Mouse (Mus musculus): ENCODE data around the gene Msi2. TPM values are rescaled to one million over a fixed set of nuclear protein-coding genes. Genes with fewer than 3 reads are reported as not detected.

Msi2 gene
- polyA plus RNA-seq, 1 experiment from 2014 or later, result 16.8 TPM

DNA sequence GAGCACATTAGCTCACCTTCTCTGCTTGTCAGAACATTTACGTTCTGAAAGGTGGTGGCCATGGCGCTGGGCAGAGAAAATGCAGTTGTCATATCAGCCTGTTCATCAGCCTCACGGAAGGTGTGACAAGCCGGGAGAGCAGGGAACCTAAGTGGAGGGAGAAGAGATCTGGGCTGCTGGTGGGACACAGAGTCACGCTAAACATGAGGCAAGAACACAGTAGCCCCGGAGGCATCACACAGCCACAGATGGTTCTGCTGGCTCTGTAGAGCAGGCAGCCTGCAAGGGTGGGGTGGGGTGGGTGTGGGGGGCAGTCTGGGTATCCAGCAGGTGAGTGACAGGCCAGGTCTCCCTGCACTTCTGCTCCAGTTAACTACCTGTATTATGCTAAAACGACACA, 210.2 kb downstream of the Msi2 start:
- peaks cover 2% of the 10 kb centered on the region; the same call in 1 of the 2 replicates for H3K36me3 ChIP-seq
- peaks cover 58% of the 10 kb centered on the region for H3K4me1 ChIP-seq
- no peaks in the 10 kb centered on the region for H3K9me3 ChIP-seq (replicated peaks)
- no peaks in the 10 kb centered on the region for H3K27me3 ChIP-seq (ENCODE audit: low read depth, poor library complexity, severe bottlenecking)
- WGBS, result 74% methylated on average over 7 of the region's 7 CpGs
- H3K27ac ChIP-seq, result peak overlapping the region; percentile 32; the same call in 1 of the 2 replicates
- no peak for DNase-seq (ENCODE audit: low spot score)
- no peak overlapping the region for H3K4me3 ChIP-seq

DNA sequence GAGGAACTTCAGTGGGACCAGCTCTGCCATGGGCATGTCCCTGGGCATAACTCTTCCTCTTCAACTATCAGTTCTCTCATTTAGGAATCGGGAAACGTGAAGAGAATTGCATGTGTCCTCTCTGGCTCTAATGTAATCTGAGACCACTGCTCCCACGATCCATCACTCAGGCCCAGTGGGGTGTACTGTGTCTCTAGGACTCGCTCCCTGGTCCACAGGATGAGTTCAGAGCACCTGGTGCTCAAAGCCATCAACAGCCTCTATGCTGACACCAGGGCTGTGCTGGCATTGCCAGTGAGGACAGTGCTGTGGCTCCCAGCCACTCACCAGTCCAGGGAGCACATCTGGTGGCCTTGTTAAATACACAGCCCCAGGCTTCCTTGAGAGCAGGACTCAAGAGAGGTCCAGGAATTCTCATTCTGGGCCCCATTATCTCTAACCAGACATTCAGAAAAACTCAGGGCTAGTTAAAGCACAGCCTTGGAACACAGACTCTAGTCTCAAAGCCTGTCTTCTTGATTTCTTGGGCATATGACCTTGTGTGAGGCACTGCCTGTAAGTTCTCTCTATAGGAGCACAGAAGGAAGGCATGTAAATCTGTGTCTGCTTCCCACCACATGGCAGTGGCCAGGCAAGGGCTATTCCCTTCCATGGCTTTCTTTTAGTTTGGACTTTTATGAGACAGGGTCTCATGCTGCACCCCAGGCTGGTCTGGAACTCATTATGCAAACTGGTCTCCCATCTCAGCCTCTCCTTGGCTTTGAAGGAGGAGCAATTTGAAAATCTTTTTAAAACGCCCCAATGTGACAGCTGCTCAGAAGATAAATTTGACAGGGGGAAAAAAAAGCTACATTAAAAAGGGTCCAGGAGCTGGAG, 211.5 kb downstream of the Msi2 start:
- 15% methylated on average over 5 of the region's 5 CpGs for WGBS
- peak; percentile 72 for DNase-seq (ENCODE audit: low spot score)
- Histone ChIP-seq H3K9me3 (replicated peaks) (no peaks in the 10 kb centered on the region), H3K27ac (peak overlapping the region; percentile 79), H3K4me3 (peak overlapping the region; percentile 22; the same call in 1 of the 2 replicates), H3K4me1 (peaks cover 58% of the 10 kb centered on the region), H3K36me3 (peaks cover 2% of the 10 kb centered on the region; the same call in 1 of the 2 replicates), H3K27me3 (ENCODE audit: low read depth, poor library complexity, severe bottlenecking) (no peaks in the 10 kb centered on the region)

DNA sequence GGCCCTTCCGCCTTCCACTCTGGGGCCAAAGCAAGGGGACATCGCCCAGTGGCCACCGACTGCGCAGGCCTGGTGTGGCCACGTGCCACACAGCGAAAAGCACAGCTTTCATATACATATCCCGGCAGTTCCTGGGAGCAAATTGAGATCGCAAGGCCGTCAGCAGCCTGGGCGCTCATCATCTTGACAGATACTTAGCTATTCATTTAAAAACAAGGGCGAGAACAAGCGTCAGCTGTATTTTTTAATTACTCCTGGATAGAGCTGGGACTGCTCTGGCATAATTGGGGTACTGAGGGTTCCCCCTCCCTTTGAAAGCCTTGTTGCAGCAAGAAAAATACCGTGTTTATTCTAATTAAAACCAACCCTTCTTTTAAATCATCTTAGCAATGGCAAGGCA, 212.2 kb downstream of the Msi2 start:
- DNase-seq (ENCODE audit: low spot score), result no peak
- Histone ChIP-seq H3K36me3 (peaks cover 2% of the 10 kb centered on the region; the same call in 1 of the 2 replicates), H3K27me3 (ENCODE audit: low read depth, poor library complexity, severe bottlenecking) (no peaks in the 10 kb centered on the region), H3K4me3 (no peak overlapping the region), H3K9me3 (replicated peaks) (no peaks in the 10 kb centered on the region), H3K27ac (peak overlapping the region; percentile 79), H3K4me1 (peaks cover 65% of the 10 kb centered on the region)
- 70% methylated on average over 13 of the region's 13 CpGs for WGBS

DNA sequence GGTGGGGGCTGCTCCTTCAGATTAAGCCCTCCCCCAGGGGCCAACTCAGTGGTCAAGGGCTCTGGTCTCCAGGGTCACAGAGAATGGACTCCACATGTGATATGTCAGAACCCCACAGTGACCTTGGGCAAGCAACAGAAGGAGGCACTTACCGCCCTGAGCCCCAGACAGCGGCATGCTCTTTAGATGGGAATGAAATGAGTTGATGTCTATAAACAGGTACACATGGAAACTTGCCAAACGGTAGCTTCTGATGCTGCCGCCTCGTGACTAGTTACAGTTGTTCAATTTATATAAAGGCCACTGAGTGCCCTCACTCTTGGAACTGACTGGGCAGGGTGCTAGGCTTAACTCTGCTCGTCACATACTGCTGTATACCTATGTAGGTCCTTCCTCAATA, 215.7 kb downstream of the Msi2 start:
- DNase-seq (ENCODE audit: low spot score), result no peak
- H3K4me1 ChIP-seq, result peaks cover 58% of the 10 kb centered on the region
- no peaks in the 10 kb centered on the region for H3K9me3 ChIP-seq (replicated peaks)
- H3K36me3 ChIP-seq, result peaks cover 5% of the 10 kb centered on the region
- WGBS, result 70% methylated on average over 6 of the region's 6 CpGs
- no peaks in the 10 kb centered on the region for H3K27me3 ChIP-seq (ENCODE audit: low read depth, poor library complexity, severe bottlenecking)
- H3K27ac ChIP-seq, result no peak overlapping the region
- no peak overlapping the region for H3K4me3 ChIP-seq

DNA sequence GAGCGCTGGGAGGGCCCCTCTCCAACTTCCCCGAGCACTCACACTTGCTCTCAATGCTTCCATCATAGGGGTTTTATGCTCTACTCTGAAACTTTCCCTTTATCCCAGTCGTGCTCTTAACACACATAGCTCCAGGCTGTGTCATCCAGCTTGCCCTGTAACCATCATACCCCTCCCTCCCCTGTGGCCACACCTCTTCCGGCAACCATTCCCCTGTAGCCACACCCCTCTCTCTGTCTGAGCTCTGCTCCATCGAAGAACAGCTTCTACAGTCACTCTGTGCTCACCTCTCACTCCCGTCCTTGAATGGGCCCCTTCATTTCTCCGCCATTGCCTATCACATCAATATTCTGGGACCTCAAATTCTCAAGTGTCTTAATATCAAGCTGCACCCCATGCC, 219.8 kb downstream of the Msi2 start:
- 62% methylated on average over 7 of the region's 7 CpGs for WGBS
- no peaks in the 10 kb centered on the region for H3K27me3 ChIP-seq (ENCODE audit: low read depth, poor library complexity, severe bottlenecking)
- H3K9me3 ChIP-seq (replicated peaks), result no peaks in the 10 kb centered on the region
- no peak overlapping the region for H3K27ac ChIP-seq
- H3K4me3 ChIP-seq, result no peak overlapping the region
- peaks cover 6% of the 10 kb centered on the region for H3K36me3 ChIP-seq
- H3K4me1 ChIP-seq, result peaks cover 38% of the 10 kb centered on the region
- no peak for DNase-seq (ENCODE audit: low spot score)

DNA sequence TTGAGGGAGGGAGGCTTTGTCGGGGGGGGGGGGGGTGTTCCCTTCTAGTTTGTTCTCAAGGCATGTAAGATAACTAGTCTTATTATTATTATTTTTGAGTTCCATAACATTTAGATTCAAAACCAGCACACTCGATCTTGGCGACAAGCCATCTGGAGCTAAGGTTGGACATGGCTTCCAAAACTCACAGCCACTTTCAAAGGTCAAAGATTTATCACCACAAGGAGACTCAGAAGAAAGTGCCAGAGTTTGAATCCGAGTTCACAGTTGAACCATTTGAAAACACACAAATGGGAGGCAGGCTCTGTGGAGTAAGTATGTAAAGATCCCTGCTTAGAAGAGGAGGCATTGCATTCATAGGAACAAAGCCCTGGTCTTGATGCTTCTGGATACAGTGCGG, 221.9 kb downstream of the Msi2 start:
- no peaks in the 10 kb centered on the region for H3K27me3 ChIP-seq (ENCODE audit: low read depth, poor library complexity, severe bottlenecking)
- no peak for DNase-seq (ENCODE audit: low spot score)
- H3K4me1 ChIP-seq, result peaks cover 37% of the 10 kb centered on the region
- peaks cover 6% of the 10 kb centered on the region for H3K36me3 ChIP-seq
- no peak overlapping the region for H3K4me3 ChIP-seq
- H3K9me3 ChIP-seq (replicated peaks), result no peaks in the 10 kb centered on the region
- WGBS, result 91% methylated on average over 5 of the region's 5 CpGs
- no peak overlapping the region for H3K27ac ChIP-seq

DNA sequence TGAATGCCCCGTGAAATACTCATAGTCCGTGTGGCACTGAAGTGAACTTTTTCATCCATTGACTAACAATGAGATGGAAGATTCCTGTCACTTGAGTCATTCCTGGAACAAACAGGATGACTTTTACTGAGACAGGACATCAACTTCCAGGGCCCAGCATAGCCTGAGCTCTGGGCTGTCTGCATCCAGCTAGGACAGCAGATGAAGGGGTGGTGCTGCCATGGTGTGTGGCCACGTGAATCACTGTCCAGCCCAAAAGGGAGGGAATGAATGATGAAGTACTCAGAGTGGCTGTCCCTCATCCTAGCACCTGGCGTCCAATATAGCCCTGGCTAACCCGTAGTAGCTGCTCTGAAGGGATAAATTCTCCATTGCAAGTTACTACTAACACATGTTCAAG, 222.6 kb downstream of the Msi2 start:
- Histone ChIP-seq H3K27ac (no peak overlapping the region), H3K9me3 (replicated peaks) (no peaks in the 10 kb centered on the region), H3K4me3 (no peak overlapping the region), H3K27me3 (ENCODE audit: low read depth, poor library complexity, severe bottlenecking) (no peaks in the 10 kb centered on the region), H3K36me3 (peaks cover 6% of the 10 kb centered on the region), H3K4me1 (peaks cover 31% of the 10 kb centered on the region)
- DNase-seq (ENCODE audit: low spot score), result no peak
- WGBS, result 86% methylated on average over 5 of the region's 5 CpGs

DNA sequence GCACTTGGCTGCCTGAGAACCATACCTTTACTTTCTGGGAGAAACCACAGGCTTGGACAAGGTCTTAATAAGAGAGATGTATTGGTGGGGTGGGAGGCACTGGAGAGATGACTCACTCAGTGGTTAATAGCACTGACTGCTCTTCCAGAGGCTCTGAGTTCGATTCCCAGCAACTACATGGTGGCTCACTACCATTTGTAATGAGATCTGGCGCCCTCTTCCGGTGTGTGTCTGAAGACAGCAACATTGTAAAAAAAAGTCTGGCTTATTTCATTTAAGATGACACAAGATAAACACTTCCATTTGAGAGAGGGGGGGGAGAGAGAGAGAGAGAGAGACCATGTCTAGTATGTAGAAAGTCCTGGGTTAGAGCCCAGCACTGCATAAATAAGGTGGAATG, 223.3 kb downstream of the Msi2 start:
- Histone ChIP-seq H3K4me1 (peaks cover 38% of the 10 kb centered on the region), H3K27me3 (ENCODE audit: low read depth, poor library complexity, severe bottlenecking) (no peaks in the 10 kb centered on the region), H3K27ac (no peak overlapping the region), H3K4me3 (no peak overlapping the region), H3K9me3 (replicated peaks) (no peaks in the 10 kb centered on the region), H3K36me3 (peaks cover 6% of the 10 kb centered on the region)
- WGBS, result 91% methylated on average over 3 of the region's 3 CpGs
- no peak for DNase-seq (ENCODE audit: low spot score)

DNA sequence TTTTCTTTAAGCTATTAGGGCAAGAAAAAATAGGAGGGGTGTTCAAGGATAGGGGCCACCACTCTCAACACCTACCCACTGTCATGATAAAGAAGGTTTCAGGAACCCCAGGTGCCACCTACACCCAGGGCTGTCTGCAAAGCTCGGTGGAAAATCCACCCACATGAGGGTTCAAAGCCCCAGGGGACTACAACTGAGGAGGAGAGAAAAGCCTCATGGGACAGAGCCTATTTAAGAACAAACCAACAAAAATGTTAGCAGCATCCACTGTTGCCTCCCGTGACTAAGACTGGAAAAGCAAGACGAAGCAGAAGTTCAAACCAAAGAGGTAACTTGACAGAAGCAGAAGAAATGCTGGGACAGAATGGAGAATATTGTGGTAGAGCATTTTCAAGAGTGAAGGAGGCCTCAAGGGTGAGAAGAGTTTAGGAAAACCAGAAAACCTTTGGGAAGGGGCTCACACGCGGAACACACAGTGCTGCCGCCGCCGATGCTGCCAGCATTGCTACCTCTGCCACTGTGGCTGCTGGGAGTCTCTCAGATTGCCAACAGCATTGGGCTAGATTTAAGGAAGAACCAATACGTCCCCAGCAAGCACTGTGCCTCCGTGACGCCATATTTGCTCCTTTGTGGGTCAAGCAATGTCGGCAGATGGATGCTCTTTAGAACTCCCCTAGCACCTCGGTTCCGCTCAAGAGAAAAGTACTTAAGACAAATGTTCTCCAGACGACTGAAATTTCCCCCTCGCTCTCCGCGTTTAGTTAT, 224.3 kb downstream of the Msi2 start:
- Histone ChIP-seq H3K36me3 (peaks cover 10% of the 10 kb centered on the region), H3K4me1 (peaks cover 48% of the 10 kb centered on the region), H3K27ac (no peak overlapping the region), H3K27me3 (ENCODE audit: low read depth, poor library complexity, severe bottlenecking) (no peaks in the 10 kb centered on the region), H3K4me3 (no peak overlapping the region), H3K9me3 (replicated peaks) (no peaks in the 10 kb centered on the region)
- 88% methylated on average over 18 of the region's 18 CpGs for WGBS
- no peak for DNase-seq (ENCODE audit: low spot score)

DNA sequence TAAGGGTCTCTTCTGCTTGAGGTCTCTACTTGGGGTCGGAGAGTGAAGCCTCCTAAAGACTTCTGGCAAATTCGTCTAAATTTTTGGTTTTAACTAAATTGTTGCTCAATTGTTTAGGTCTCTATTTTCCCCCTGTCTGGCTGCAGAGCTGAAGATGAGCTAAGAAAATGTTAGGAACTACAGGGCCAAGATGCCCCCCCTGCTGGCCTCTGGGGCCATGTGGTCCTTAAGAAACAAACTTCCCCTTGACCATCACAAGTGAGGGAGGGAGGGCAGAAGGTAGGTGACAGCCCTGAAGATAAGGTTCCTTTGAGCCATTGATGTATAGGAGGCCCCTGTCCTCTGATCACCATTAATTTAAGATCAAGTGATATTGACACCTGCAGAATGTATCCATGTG, 225.7 kb downstream of the Msi2 start:
- no peaks in the 10 kb centered on the region for H3K9me3 ChIP-seq (replicated peaks)
- no peak for DNase-seq (ENCODE audit: low spot score)
- no peak overlapping the region for H3K27ac ChIP-seq
- H3K27me3 ChIP-seq (ENCODE audit: low read depth, poor library complexity, severe bottlenecking), result no peaks in the 10 kb centered on the region
- 90% methylated on average over 2 of the region's 2 CpGs for WGBS
- H3K4me3 ChIP-seq, result no peak overlapping the region
- H3K4me1 ChIP-seq, result peaks cover 45% of the 10 kb centered on the region
- H3K36me3 ChIP-seq, result peaks cover 18% of the 10 kb centered on the region

DNA sequence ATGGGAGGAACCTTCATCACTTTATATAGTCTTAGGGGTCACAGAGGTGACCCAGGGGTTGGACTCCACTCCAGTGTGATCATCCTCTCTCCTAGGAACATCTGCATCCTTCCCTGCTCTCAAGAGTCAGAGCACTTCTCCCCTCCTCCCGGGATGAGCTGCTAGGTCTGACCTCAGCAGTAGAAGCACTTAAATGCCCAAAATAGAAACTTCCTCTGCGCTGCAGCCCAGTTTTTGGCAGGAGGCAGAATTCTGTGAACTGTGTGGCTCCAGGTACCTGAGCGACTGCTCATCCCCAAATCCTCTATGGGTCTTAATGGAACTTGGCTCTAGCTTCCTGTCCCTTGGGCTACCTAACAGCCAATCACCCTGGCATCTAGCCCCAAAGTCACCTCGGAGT, 228.3 kb downstream of the Msi2 start:
- WGBS, result 73% methylated on average over 4 of the region's 4 CpGs
- DNase-seq (ENCODE audit: low spot score), result no peak
- Histone ChIP-seq H3K27ac (no peak overlapping the region), H3K36me3 (peaks cover 18% of the 10 kb centered on the region), H3K9me3 (replicated peaks) (no peaks in the 10 kb centered on the region), H3K4me1 (peaks cover 57% of the 10 kb centered on the region), H3K27me3 (ENCODE audit: low read depth, poor library complexity, severe bottlenecking) (no peaks in the 10 kb centered on the region), H3K4me3 (no peak overlapping the region)

DNA sequence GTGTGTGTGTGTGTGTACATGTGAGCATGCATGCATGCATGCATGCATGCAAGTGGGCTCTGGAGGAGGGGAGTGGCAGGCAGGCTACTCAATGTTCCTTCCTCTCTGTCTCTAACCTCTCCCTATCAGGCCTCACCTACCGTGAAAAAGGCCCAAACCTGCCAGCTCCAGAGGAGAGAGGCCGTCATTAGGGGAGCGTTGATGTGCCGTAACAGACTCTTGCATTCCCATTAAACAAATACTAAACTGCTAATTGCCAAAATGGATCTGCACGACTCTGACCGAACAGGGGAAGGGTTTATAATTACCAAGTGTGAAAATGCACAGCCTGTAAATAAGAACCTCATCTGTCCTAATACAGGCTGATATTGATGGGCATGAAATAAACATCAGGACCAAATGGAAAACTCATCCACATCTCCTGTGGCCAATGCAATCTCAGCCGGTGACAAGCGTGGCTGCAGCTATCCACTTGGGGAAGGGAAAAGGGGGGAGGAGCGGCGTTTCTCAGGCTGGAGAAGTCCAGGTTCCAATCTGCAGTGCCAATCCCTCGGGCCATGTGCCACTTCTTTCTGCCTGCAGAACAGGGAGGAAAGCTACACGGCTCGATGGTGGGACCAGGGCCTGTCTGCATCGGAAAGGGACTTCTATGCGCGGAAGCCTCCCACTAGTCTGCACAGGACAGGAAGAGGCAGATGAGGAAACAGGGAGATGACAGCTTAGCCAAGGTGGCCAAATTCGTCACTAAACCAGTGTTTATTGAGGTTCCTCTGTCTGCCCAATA, 229.2 kb downstream of the Msi2 start:
- Histone ChIP-seq H3K27me3 (ENCODE audit: low read depth, poor library complexity, severe bottlenecking) (no peaks in the 10 kb centered on the region), H3K4me3 (no peak overlapping the region), H3K9me3 (replicated peaks) (no peaks in the 10 kb centered on the region), H3K4me1 (peaks cover 56% of the 10 kb centered on the region), H3K36me3 (peaks cover 16% of the 10 kb centered on the region), H3K27ac (no peak overlapping the region)
- DNase-seq (ENCODE audit: low spot score), result no peak
- WGBS, result 74% methylated on average over 17 of the region's 17 CpGs
